Mouse (Mus musculus): Measurements from ENCODE around the gene Arhgap4.

DNA sequence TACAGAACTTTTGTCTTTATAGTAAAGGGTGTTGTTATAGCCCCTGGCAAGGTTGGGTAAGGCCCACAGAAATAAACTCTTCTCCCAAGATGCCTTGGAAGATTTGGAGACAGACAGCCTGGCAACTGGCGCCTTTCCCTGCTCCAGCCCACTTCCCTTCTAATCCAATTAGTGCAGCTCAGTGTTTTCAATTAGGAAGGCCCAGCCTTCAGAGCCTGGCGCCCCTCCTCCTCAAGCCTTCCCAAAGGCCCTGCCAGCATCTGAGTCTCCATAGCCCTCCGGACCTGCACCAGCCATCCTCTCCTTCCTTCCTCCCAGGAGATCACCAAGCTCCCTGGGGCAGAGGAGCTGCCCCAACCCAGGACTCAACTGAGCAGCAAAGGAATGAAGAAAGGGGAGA, 54.4 kb downstream of the Arhgap4 start:
- TF ChIP-seq CTCF (IDR thresholded peaks at IDR 0.05; ENCODE audit: low read depth) (no peak), EP300 (IDR thresholded peaks at IDR 0.05; ENCODE audit: low read depth) (no peak)
